Mouse (Mus musculus) liver, adult 2 months (tissue): Measurements from ENCODE around the gene Tmem52.

ENCODE experiments used
- CTCF ChIP-seq: fragments of 200-500 bp; IDR thresholded peaks from 2 replicates; pipeline ENCODE4 v1.5.1; 2011; ENCODE audit warnings: low read depth, low read length, control low read depth
- POLR2A ChIP-seq: fragments of 200-500 bp; IDR thresholded peaks from 2 replicates; pipeline ENCODE4 v1.6.1; 2011; ENCODE audit warnings: low read length, control low read depth; ENCODE audit not compliant: insufficient read depth; ENCODE audit errors: extremely low read depth

DNA sequence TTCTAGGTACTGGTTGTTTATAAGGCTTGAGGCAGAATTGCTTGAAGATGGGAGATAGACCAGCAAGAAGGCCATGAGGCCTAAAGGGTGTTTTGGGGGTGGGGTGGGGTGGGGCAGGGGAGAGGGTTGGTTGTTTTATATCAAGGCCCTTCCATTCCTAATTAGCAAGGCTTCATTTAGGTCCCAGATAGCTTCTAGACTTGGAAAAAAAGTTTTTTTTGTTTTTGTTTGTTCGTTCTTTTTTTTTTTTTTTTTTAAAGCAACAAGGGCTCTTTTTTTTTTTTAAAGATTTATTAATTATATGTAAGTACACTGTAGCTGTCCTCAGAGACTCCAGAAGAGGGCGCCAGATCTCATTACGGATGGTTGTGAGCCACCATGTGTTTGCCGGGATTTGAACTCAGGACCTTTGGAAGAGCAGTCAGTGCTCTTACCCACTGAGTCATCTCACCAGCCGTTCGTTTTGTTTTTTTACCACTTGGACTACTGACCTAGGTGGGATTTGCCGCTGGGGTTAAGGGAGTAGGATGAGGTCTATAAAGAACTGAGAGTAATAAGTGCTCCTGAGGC, 49.1 kb downstream of the Tmem52 start:
- TF ChIP-seq CTCF (no peak), POLR2A (no peak)
